17 mouse cellular contexts compared by ENCODE assay signal in the genomic region with DNA sequence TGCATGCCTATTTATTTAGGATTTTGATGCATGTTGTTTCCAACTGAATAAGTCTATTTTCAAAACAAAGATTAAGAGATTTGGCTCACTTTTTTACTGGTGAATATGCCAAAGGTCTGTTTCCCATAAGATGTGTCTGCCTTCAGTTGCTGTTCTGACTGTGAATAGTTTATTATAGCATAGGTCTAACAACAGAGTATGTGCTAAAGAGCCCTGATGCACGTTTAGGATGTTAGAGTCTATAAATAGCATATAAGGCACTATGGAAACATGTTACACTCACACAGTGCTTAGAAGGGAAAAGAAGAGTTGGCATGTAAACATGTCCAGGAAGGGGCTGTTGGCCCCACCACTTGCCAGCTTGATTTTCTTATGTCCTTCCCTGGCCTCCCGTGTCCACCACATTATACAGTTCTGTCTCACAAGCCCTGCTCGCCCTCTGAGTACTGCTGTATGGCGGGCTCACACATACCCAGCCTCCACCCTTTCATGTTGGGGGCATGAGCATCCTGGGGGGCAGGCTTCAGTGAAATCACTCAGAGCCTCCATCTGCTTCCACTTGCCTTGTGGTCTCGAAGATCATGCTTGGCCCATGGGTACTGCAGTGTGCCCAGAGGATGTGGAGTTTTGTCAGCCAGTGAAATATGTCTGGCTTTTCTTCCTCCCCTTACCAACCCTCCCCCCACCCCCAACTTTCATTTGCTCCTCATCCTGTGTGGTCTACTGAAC.
DNase-seq lines count a peak whose midpoint lies in the region; ATAC-seq lines count a peak whose summit lies in the region.
"Had no signal": no experiment of that assay in that cellular context is flagged by ENCODE, and none has a peak within 500 bp of the region (broad histone marks: within the 10 kb centered on the region; RNA-seq: fewer than 3 reads in every experiment).

No protein-coding gene starts in this region.

- H3K27ac ChIP-seq in forebrain, embryonic 12.5 days = 0 out of 2 replicates have a peak overlapping the region, but pooled peaks have one; percentile 19
- no peak overlapping the region for H3K27ac ChIP-seq in forebrain, embryonic 13.5 days
- no peak overlapping the region; the same call in 1 of the 2 replicates for H3K27ac ChIP-seq in kidney, embryonic 16.5 days (ENCODE audit: low read length)
- H3K27ac ChIP-seq in limb, embryonic 13.5 days = no peak overlapping the region
- H3K27ac ChIP-seq: heart, adult 2 months; liver, embryonic 13.5 days; stomach, embryonic 15.5 days had no signal

- H3K27me3 ChIP-seq in forebrain, embryonic 12.5 days = no peaks in the 10 kb centered on the region
- no peaks in the 10 kb centered on the region for H3K27me3 ChIP-seq in forebrain, embryonic 13.5 days
- no peaks in the 10 kb centered on the region for H3K27me3 ChIP-seq in kidney, embryonic 16.5 days (ENCODE audit: insufficient read depth, low read length)
- H3K27me3 ChIP-seq in limb, embryonic 13.5 days = no peaks in the 10 kb centered on the region
- H3K27me3 ChIP-seq: liver, embryonic 13.5 days; stomach, embryonic 15.5 days had no signal

- no peak overlapping the region for H3K4me2 ChIP-seq in forebrain, embryonic 12.5 days
- no peak overlapping the region for H3K4me2 ChIP-seq in forebrain, embryonic 13.5 days
- no peak overlapping the region for H3K4me2 ChIP-seq in kidney, embryonic 16.5 days (replicated peaks; ENCODE audit: low read depth, low read length)
- no peak overlapping the region for H3K4me2 ChIP-seq in limb, embryonic 13.5 days (replicated peaks)
- H3K4me2 ChIP-seq: liver, embryonic 13.5 days; stomach, embryonic 15.5 days had no signal

- no peak overlapping the region for H3K4me3 ChIP-seq in forebrain, embryonic 12.5 days (replicated peaks)
- H3K4me3 ChIP-seq in forebrain, embryonic 13.5 days = no peak overlapping the region
- H3K4me3 ChIP-seq in kidney, embryonic 16.5 days (ENCODE audit: low read length) = no peak overlapping the region
- no peak overlapping the region for H3K4me3 ChIP-seq in limb, embryonic 13.5 days
- H3K4me3 ChIP-seq: heart, adult 2 months; liver, embryonic 13.5 days; stomach, embryonic 15.5 days had no signal

- H3K4me1 ChIP-seq in forebrain, embryonic 12.5 days = peaks cover 5% of the 10 kb centered on the region
- H3K4me1 ChIP-seq in forebrain, embryonic 13.5 days = no peaks in the 10 kb centered on the region
- H3K4me1 ChIP-seq in kidney, embryonic 16.5 days (ENCODE audit: insufficient read depth, low read length) = peaks cover 12% of the 10 kb centered on the region
- peaks cover 9% of the 10 kb centered on the region for H3K4me1 ChIP-seq in limb, embryonic 13.5 days
- H3K4me1 ChIP-seq: liver, embryonic 13.5 days; stomach, embryonic 15.5 days had no signal

- ATAC-seq in forebrain, embryonic 12.5 days (ENCODE audit: low FRiP score) = no peak
- no peak for ATAC-seq in forebrain, embryonic 13.5 days
- ATAC-seq in kidney, embryonic 16.5 days (ENCODE audit: low FRiP score, low TSS enrichment) = peak; percentile 49; the same call in 1 of the 2 replicates
- ATAC-seq in limb, embryonic 13.5 days (ENCODE audit: low FRiP score, low read depth) = 0 out of 2 replicates have a peak, but pooled peaks have one; percentile 15
- ATAC-seq: activated CD4-positive, CD25-positive, alpha-beta regulatory T cell, adult 4 months had no signal

- WGBS in forebrain, embryonic 12.5 days = 66% methylated on average over 5 of the region's 5 CpGs
- 69% methylated on average over 5 of the region's 5 CpGs for whole genome bisulfite sequencing in forebrain, embryonic 13.5 days
- WGBS in kidney, embryonic 16.5 days = 44% methylated on average over 5 of the region's 5 CpGs
- WGBS in limb, embryonic 13.5 days = 45% methylated on average over 5 of the region's 5 CpGs

- H3K9ac ChIP-seq in forebrain, embryonic 12.5 days = no peak overlapping the region
- no peak overlapping the region for H3K9ac ChIP-seq in forebrain, embryonic 13.5 days
- no peak overlapping the region for H3K9ac ChIP-seq in kidney, embryonic 16.5 days (replicated peaks; ENCODE audit: low read length)
- H3K9ac ChIP-seq in limb, embryonic 13.5 days = no peak overlapping the region
- H3K9ac ChIP-seq: liver, embryonic 13.5 days; stomach, embryonic 15.5 days had no signal

- intact Hi-C loops in left cerebral cortex, postnatal 10 days (cut with DNase I) = no loop called here

- H3K36me3 ChIP-seq in forebrain, embryonic 12.5 days (replicated peaks) = no peaks in the 10 kb centered on the region
- H3K36me3 ChIP-seq in forebrain, embryonic 13.5 days (ENCODE audit: poor library complexity, severe bottlenecking) = no peaks in the 10 kb centered on the region
- no peaks in the 10 kb centered on the region for H3K36me3 ChIP-seq in kidney, embryonic 16.5 days (ENCODE audit: insufficient read depth, low read length)
- no peaks in the 10 kb centered on the region for H3K36me3 ChIP-seq in limb, embryonic 13.5 days
- H3K36me3 ChIP-seq: liver, embryonic 13.5 days; stomach, embryonic 15.5 days had no signal

- no peak for DNase-seq in kidney, adult 11 months
- DNase-seq in cerebellum, postnatal 25 days = peak; percentile 15 to 21
- DNase-seq in liver = no peak
- DNase-seq in left cerebral cortex, postnatal 10 days (ENCODE audit: extremely low spot score in 1 of 2, low spot score in 2 of 2) = no peak
- DNase-seq: B cell, adult 2 months; heart, adult 2 months; kidney, postnatal 25 days; layer of hippocampus, postnatal 36 days; liver, embryonic 13.5 days; lung, postnatal 4 days; right cerebral cortex, postnatal 25 days had no signal

- H3K9me3 ChIP-seq in forebrain, embryonic 12.5 days = no peaks in the 10 kb centered on the region
- no peaks in the 10 kb centered on the region for H3K9me3 ChIP-seq in forebrain, embryonic 13.5 days (replicated peaks)
- H3K9me3 ChIP-seq in kidney, embryonic 16.5 days (ENCODE audit: low read length) = no peaks in the 10 kb centered on the region
- no peaks in the 10 kb centered on the region for H3K9me3 ChIP-seq in limb, embryonic 13.5 days
- H3K9me3 ChIP-seq: liver, embryonic 13.5 days; stomach, embryonic 15.5 days had no signal

Comparison
In these comparisons a context has a peak if more than half of its experiments do, and no peak if none do; other contexts are left out.
1. ATAC-seq: peak in kidney, embryonic 16.5 days (single experiment) and limb, embryonic 13.5 days (single experiment); none in forebrain, embryonic 12.5 days (single experiment) and forebrain, embryonic 13.5 days (single experiment).
2. DNase-seq: peak in cerebellum, postnatal 25 days (2 of 2); none in kidney, adult 11 months (single experiment), liver (single experiment) and left cerebral cortex, postnatal 10 days (0 of 2).